Mouse (Mus musculus) embryonic stem cell, embryonic (primary cell): ENCODE measurements at regions not wholly inside any gene's neighbourhood (a gene's known extent, or its start where the extent isn't known, plus 50 kb on each side); places are given as distances from the start of the nearest gene placed in this dataset.

Source experiments
- CTCF ChIA-PET, 4 experiments: fragments of 300-600 bp in 2 of 4; fragments of 350-600 bp in 2 of 4; sonication (Branson Sonifier 250); formaldehyde crosslinking; loops; one replicate each; lab custom pipeline; 2022; ENCODE audit warnings: inconsistent platforms in 2 of 4; lab: Charles Lee
- POLR2A ChIA-PET, 4 experiments: fragments of 300-600 bp in 2 of 4; fragments of 350-600 bp in 2 of 4; sonication (Branson Sonifier 250); formaldehyde crosslinking; loops; one replicate each; lab custom pipeline; 2022; ENCODE audit warnings: antibody characterized with exemption in 4 of 4, inconsistent platforms in 1 of 4; lab: Charles Lee

GRCm38 (mm10) chr13:114237391-114237790, 150.7 kb downstream of the Ndufs4 start:
- POLR2A ChIA-PET = interaction anchor here in 1 of 4 experiments (0.6 to 1.2 kb wide), 2 partner anchors 20 to 73 kb away, joined by 3 read pairs; no protein-coding TSS in a partner anchor
- CTCF ChIA-PET = interaction anchor here in 2 of 4 experiments (0.6 to 0.7 kb wide), 2 partner anchors 62 to 329 kb away, joined by 4 to 5 read pairs; no protein-coding TSS in a partner anchor

DNA sequence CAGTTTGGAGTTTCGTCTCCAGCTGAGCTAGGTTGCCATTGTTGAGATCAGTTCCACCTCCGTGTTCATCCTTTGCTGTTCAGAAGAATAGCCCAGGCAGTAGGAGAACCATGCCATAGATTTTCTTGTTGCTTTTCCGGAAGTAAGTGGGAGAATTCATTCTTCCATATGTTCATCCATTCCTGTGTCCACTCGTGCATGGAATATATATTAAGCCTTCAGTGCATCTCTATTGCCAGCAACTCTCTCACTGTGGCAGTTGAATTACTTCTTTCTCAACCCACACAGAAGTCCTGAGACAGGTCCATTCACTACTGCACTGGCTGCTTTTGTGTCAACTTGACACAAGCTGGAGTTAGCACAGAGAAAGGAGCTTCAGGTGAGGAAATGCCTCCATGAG, 152.2 kb downstream of the Ndufs4 start:
- POLR2A ChIA-PET = interaction anchor here in 1 of 4 experiments (0.6 to 0.9 kb wide), 2 partner anchors 9 to 15 kb away, joined by 3 to 4 read pairs; no protein-coding TSS in a partner anchor
- CTCF ChIA-PET = no interaction called here

- ChIA-PET CTCF (no interaction called here), POLR2A (interaction anchor here in 1 of 4 experiments (0.8 to 1.5 kb wide), 5 partner anchors 9 to 183 kb away, joined by 3 to 4 read pairs (median 4); no protein-coding TSS in a partner anchor)
These were observed 155.9 kb downstream of the Ndufs4 start for GRCm38 (mm10) chr13:114232203-114232602.

DNA sequence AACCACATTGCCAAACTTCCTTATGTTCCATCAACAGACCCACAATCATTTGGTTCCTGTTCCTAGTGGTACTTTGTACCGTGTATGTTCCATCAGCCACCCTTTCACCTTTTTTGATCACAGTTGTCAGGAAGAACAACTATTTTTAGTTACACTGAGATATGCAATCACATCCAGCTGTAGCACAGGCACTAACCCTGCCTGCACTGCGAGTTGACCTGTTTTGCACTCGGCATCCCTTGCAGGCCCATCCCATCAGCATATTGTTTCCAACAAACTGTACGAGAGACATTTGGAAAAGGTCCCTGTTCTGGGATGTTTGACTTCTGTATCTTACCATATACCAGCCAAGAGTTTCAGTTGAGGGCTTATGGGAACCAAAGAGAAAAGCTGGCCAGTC, 157.5 kb downstream of the Ndufs4 start:
- ChIA-PET CTCF (interaction anchor here in 1 of 4 experiments (0.6 kb wide), 1 partner anchor 1543 kb away, joined by 3 read pairs; no protein-coding TSS in a partner anchor), POLR2A (interaction anchor here in 1 of 4 experiments (0.6 kb wide), 1 partner anchor 195 kb away, joined by 3 read pairs; no protein-coding TSS in a partner anchor)

DNA sequence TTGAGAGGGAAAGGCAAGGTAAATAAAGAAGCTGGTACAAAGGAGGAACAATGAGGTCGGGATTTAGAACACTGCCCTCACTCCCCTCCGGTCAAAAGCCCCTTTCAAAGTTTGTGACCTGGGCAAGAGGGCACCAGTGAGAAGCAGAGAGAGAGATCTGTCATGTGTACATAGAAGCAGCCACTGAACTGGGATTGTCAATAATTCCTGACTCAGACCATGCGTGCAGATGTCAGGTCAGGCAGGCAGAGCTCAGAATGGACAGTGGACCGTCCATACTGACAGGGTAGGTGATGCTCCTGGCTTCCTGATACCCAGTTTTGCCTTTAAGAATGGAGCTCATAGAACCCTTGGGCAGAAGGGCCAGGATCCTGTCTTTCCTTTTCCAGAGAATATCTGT, 161.0 kb downstream of the Ndufs4 start:
- ChIA-PET POLR2A (interaction anchor here in 1 of 4 experiments (1.1 to 1.3 kb wide), 4 partner anchors 9 to 114 kb away, joined by 3 read pairs; no protein-coding TSS in a partner anchor), CTCF (interaction anchor here in 1 of 4 experiments (0.5 to 0.6 kb wide), 3 partner anchors 41 to 202 kb away, joined by 3 read pairs; no protein-coding TSS in a partner anchor)

GRCm38 (mm10) chr13:114226291-114226925, 161.7 kb downstream of the Ndufs4 start:
- POLR2A ChIA-PET = interaction anchor here in 1 of 4 experiments (1.1 to 1.3 kb wide), 3 partner anchors 10 to 115 kb away, joined by 3 read pairs; no protein-coding TSS in a partner anchor

DNA sequence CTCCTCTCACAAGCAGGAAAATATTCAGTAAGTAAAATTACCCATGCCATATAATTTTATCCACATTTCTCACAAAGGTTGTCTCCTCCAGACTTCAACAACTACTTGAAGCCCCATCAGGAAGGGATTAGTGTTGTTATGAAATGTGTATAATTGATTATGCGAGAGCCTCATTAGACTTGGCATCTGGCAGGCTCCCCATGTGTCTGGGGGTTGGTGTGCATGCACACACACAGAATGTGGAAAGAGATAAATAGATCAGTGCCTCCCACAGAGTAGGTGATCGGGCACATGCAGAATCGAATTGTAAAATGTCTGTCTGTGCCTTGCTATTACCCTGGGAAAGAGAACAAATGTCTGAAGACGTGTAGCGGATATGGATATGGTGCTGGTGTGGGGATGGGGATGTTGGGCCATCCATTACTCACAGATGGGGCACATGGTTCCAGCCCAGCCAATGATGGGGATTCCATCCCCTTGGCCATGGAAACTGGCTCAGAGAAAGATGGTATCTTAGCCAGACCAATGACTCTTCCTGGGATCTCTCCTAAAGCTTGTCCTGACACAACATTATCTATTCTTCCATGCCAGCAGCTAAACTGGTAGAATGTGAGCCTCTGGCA, 168.1 kb downstream of the Ndufs4 start:
- POLR2A ChIA-PET = interaction anchor here in 1 of 4 experiments (1.0 to 1.1 kb wide), 3 partner anchors 9 to 22 kb away, joined by 3 to 4 read pairs (median 3); no protein-coding TSS in a partner anchor
- CTCF ChIA-PET = no interaction called here

More at GRCm38 (mm10) chr13:114226291-114226925, 161.7 kb downstream of the Ndufs4 start:
- CTCF ChIA-PET = interaction anchor here in 1 of 4 experiments (0.5 to 0.6 kb wide), 2 partner anchors 17 to 157 kb away, joined by 3 to 6 read pairs; no protein-coding TSS in a partner anchor

- ChIA-PET CTCF (interaction anchor here in 1 of 4 experiments (0.6 kb wide), 1 partner anchor 78 kb away, joined by 3 read pairs; no protein-coding TSS in a partner anchor), POLR2A (no interaction called here)
These were observed 173.0 kb downstream of the Ndufs4 start for GRCm38 (mm10) chr13:114215044-114215443.
